Mouse (Mus musculus) layer of hippocampus, adult 9-11 months (tissue): ENCODE measurements around the gene Mycbp2.

Experiments
- DNase-seq: peaks from one replicate; pipeline ENCODE4 v3.0.0; 2022

The Mycbp2 gene

GRCm38 (mm10) chr14:103101171-103101570 is 245.4 kb downstream of the Mycbp2 start:
- DNase-seq, result no peak

DNA sequence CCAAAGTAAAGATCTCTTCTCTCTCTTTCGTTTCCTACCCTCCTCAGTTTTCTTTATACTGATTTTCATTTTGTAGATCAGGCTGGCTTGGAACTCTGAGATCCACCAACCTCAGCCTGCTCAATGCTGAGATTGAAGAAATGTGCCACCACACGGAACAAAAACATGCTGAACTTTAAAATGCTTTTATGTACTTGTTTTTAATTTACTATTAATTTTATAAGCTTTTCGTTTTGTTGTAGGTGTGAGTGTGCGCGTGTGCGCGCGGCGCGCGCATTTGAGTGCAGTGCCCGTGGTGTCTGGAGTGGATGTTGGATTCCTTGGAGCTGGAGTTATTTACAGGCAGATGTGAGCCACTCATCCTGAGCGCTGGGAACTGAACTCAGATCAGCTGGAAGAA is 246.3 kb downstream of the Mycbp2 start:
- no peak for DNase-seq

DNA sequence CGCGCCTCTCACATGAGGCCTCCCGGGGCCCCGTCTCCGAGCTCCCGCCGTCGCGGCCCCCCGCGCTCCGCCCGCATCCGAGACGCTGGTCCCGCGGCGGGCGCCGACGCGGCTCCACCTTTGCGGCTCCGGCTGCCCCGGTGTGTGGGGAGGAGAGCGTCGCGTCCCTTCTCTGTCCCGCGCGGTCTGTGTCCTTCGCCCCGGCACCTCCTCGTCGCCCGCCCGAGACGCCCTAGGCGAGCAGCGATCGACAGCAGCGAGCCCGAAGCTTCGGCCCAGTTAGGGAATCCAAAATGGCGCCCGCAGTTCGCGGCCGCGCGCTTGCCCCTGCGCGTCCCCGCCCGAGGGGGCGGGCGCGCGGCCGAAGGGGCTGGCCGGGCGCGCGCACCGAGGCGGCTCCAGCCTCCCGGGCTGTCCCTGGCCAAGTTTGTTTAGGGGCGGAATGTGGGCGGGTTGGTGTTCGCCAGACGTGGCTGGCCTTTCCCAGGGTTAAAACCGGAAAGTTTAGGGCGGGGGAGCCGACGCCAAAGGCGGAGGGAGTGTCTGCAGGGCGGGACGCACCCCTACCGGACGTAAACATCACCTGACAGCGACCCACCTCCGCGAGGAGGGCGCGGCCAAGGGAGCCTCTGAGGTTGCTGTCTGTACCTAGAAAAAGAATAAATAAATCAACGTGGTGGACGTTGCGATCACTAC is 247.2 kb downstream of the Mycbp2 start, which contains the start of gene Fbxl3:
Fbxl3 (minus strand) TSS at position 329 of the 696 bp plus-strand sequence.
- peak; percentile 91 for DNase-seq

GRCm38 (mm10) chr14:103098587-103099235 is 247.9 kb downstream of the Mycbp2 start:
- peak; percentile 85 for DNase-seq

DNA sequence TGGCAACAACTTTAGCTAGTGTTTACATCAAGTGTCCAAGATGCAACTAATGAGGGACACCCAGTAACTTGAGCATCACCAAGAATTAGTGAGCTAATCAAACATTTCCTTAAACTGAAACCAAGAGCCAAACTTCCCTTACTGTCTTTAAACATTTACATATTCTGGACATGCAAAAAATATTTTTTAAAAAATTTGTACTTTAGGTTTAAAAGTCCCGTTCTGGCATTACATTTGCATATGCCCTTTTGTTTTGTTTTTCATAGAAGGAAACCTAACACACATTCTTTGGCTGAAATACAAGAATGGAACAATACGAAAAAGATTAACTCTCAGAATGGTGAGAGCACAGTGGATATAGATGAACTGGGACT is 248.4 kb downstream of the Mycbp2 start:
- no peak for DNase-seq

GRCm38 (mm10) chr14:103096621-103097020 is 250.0 kb downstream of the Mycbp2 start:
- no peak for DNase-seq

DNA sequence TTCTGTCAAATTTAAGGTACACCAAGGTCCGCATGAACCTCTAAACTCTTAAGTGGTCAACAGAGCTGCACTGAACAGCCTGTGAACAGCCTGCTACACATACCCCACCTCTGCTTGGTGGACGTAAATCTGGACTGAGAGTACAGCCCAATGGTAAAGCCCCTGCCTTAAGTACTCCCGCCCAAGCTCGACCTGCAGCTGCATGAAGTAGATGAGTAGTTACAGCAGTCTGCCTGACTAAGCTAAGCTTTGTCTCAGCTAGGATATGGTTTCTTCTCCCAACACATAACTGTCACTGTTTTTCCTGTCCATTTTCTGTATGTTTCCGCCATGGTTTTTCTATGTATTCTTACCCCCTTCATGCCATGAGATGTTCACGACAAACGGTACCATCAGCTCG is 250.8 kb downstream of the Mycbp2 start:
- no peak for DNase-seq

- no peak for DNase-seq
Measured at GRCm38 (mm10) chr14:103095036-103095435, 251.6 kb downstream of the Mycbp2 start.

GRCm38 (mm10) chr14:103093670-103094069 is 252.9 kb downstream of the Mycbp2 start:
- DNase-seq, result no peak

GRCm38 (mm10) chr14:103093236-103093635 is 253.4 kb downstream of the Mycbp2 start:
- no peak for DNase-seq

GRCm38 (mm10) chr14:103088624-103089023 is 258.0 kb downstream of the Mycbp2 start:
- DNase-seq, result no peak

DNA sequence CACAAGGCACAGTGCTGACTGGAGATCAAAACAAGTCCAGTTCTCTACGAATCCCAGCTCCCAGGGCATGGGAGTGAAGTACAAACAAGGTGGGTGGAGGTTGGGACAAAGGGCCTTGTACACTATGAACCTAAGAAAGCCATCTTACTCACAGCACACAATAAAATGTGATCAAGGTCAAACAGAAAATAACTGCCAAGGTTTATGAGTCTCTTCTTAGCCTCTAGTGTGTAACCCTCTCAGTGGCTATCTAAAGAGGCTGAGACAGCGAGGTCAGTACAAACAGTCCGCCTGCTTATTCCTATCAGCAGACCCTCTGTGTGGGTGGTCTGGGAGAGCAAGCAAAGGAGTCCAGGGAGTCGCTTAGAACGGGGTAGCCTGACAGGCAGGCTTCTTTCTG is 258.8 kb downstream of the Mycbp2 start:
- no peak for DNase-seq

- DNase-seq, result no peak
Measured at GRCm38 (mm10) chr14:103086671-103087324, 259.8 kb downstream of the Mycbp2 start.

DNA sequence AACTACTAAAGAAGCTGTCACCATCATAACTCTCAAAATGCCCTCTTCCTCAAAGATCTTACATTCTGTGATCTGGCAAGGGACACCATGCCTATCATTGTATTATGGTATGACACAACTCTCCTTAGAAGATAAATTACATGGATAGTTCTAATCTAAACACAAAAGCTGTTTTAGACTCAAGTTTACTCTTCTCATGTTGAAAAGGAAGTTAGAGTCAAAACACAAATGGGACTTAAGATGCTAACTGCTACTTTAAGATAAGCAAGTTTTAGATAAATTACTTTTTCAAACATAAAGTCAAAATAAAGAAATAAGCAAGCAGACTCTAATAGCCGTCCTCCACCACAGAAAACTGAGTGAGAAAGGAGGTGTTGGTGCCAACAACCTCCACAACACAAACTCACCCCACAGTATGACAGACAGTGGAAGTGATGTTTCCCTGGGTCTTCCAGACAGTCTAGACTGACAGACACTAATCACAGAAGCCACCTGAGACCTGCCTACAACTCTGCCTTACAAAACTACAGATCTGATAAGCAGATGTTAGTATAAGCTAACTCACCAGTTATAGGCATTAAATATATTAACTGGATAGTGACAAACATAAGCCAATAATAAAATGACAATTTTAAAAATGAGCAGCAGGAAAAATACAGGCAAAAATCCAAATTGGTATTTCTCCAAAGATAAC is 260.6 kb downstream of the Mycbp2 start:
- no peak for DNase-seq

- no peak for DNase-seq
Measured at GRCm38 (mm10) chr14:103079209-103079977, 267.2 kb downstream of the Mycbp2 start.

DNA sequence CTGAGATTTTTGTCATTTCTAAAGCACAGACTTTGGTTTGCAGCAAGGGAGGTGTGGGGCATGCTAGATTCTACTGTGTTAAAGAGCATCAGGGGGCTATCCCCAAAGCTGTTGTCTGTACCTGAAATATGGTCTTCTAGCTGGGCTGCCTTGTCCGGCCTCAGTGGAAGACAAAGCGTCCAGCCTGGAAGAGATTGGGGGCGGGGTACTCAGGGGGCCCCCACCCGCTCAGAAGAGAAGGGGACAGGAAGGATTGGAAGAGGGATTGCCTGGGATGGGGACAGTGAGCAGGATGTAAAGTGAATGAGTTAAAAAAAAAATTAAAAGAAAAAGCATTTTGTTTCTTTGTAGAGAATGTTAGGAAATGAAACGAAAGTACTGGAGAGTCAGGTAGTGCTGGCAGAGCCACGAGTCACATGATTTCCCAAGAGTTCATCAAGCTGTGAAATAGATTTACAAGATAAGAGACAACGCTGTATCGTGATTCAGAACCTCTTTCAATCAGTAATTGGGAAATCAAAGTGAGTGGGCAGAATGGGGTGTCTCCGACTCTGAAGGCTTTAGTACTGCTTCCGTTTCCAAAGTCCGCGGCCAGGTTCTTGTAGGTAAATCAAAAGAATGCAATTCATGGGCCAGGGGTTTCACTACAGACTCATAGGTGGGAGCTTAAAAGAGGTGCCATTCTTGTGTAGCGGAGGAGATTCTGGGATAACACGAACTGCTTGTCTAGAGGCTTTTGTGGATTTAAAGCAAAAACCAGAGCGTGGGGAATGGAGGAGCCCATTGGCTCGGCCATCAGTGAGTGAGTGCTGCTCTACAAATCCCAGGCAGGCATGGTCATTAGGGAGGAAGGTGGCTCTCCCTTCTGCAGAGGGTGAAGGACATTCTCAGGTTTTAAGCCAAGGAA is 268.4 kb downstream of the Mycbp2 start:
- DNase-seq, result no peak

- no peak for DNase-seq
Measured at GRCm38 (mm10) chr14:103077272-103078005, 269.2 kb downstream of the Mycbp2 start.

- no peak for DNase-seq
Measured at GRCm38 (mm10) chr14:103075166-103075565, 271.4 kb downstream of the Mycbp2 start.

DNA sequence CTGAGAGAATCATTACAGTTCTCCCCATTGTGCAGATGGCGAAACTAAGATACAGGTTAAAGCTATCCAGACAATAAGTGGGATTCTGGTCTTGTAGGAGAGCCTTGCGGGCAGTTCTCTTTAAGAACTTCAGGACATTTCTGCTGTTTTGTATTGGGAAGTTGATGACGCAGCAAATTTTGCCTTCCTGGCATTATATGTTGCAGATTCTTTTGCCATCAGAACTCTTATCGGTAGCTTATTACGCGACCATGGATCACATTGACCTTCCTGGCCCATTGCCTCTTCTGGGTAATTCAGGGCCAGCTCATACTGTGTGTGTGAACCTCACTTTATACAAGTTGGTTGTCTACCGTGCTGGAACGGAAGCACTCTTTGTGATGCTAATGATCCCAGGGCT is 272.8 kb downstream of the Mycbp2 start:
- no peak for DNase-seq

DNA sequence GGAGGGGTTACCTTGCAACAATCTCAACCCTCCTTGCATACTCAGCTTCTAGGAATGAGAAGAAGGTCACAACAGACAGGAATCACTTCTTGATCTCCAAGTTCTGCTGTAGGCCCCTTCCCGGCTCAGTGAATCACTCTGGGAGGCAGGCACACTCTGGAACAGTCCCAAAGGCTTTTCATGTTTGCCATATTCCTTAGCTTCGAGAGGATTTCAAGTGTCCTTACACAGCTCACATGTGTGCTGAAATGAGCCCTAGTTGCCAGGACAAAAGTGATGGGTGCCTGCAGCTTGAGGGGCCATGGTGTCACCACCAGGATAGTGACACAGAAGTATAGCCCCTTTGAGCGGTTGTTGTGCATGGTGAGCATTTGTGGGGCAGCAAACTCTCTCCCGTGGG is 273.9 kb downstream of the Mycbp2 start:
- DNase-seq, result no peak

DNA sequence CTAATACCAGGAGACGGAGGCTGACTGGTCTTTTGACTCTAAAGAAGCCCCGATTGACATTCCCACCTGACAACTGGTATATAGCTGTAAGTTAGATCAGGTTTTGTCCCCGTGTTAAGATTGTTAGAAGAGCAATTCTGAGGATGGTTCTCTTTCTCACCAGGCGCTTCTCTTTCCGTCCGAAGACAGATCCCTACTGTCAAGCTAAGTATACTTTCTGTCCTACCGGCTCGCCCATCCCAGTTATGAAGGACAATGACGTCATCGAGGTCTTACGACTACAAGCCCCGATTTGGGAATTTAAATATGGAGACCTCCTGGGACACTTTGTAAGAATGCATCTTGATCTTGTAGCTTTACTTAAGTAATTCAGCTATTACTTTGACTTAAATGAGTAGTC is 275.1 kb downstream of the Mycbp2 start:
- no peak for DNase-seq
